Mouse (Mus musculus) left cerebral cortex, adult 11 months (tissue): ENCODE data around the gene Arl6ip1.
"Not testable (repeated sequence)": the region's sequence is repeated elsewhere in the genome, so short reads cannot be mapped to it uniquely, and the experiment has no call there.

Source experiments
- DNase-seq: peaks from one replicate; pipeline ENCODE4 v3.0.0; 2022; ENCODE audit warnings: low spot score

The Arl6ip1 gene

DNA sequence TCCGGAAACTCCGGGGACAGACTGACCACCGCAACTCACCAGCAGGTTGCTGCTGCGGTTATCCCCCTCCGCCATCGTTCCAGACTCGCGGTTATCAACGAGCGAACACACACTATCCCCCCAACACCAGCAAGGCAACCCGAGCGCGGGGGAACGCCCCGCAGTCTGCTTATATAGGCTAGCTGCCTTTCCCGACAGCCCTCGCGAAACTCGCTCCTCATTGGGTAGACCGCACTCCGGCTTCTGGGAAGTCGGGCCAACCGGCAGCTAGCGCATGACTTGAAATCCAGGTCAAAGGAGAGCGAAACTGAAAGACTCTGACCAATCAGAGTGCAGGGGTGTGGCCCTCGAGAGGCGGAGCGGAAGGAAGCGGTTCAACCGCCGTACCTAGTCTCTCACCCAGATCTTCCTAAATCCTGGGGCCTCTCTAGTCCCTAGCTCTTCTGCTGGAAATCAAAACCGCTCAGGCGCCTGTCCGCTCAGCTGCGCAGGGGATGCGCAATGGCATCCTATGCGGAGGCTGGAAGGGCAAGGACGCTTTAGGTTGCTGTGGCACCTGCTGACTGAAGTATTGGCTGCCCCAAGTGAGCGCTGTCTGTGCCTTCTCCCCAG lies at the start of gene Arl6ip1:
TSS of gene Arl6ip1 (minus strand) at position 233 of the 612 bp plus-strand sequence.
- peak; percentile 97 for DNase-seq

DNA sequence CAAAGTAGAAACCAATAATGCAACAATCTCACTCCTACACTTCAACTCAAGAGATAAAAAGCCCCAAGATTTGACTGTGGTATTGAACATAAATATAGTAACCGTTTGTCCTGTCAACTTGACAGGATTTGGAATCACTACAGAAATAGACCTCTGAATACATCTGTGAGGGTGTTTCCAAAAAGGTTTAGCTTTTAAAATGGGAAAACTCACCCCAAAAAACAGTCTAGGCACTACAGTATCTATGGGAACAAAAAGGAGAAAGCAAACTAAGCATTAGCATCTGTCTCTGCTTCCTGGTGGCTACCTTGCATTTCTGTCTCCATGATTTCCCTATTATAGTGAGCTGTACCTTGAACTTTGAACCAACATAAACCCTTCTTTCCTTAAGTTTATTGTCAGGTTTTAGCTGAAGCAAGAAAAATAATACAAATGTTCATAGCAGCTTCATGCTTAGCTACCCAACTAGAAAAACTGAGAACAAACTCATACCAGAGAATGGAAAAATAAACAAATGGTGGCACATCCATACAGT lies 46.4 kb upstream of the Arl6ip1 start:
- no peak for DNase-seq

DNA sequence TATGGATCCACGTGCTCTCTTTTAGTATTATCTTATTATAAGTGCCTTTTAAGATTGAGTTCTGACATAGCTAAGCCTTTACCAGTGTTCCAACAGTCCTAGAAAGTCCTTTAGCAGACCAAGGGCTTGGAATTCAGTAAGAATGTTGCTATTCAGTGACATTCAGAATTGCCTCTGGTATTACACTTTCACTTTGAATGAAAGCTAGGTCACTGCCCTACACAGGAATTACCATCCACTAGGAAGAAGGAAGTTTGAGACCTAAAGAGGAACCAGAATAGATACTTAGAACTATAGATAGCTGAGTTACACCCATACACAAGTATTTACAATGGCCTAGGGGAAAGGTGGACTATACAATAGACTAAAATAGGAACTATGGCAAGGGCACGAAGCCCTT lies 40.7 kb upstream of the Arl6ip1 start:
- DNase-seq = not testable (repeated sequence)

DNA sequence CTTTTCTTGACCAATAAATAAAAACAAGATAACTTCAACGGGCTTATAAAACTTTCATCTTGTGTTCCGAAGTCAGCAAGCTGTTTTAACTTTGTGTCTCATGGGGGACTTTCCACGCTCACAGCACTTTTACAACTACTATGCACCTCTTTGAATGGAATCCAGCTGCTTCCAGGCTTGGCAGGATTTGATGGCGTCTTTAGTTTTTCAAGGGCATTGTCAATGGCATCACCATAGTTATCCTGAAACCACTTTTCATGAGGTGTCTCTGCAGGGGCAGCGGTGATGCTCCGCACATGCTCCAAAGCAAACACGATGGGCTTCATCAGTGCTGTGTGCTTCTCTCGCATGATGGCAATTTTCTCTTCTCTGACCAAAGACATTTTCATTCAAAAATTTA lies 33.5 kb upstream of the Arl6ip1 start:
- no peak for DNase-seq

DNA sequence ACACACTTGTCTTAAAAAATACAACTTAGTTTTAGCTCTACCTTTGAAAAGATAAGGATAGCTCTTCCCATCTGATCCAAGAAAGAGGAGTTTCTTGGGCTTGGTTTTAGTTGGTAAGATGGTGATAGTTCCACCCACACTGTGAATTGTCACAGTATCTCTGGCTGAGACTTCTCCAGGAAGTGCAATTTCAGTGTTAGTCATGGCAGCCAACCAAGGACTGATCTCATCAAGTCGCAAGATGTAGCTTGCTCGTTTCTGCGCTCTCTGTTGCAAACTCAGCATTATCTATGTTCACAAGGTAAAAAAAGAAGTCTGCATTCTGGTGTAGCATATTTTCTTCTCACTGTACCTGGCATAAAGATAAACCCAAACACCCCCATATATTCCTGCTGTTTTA lies 30.7 kb upstream of the Arl6ip1 start:
- DNase-seq = peak; percentile 42

DNA sequence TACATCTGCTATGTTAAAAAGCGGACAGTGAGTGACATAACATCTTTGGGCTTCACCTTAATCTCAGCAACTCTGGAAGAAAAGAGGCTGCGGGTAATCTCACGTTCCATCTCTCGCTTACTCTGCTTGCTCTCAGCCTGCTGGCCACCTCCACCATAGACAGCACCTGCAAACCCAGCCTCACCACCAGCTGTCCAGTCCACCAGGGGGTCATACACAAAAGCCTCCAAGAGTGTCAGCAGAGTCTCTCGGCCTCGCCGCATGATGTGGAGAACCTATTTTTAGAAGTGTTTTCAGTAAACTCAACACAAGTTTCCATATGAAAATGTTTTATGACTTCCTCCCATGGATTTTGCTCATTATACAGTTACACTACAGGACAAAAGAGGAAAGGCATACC lies 27.0 kb upstream of the Arl6ip1 start:
- no peak for DNase-seq

DNA sequence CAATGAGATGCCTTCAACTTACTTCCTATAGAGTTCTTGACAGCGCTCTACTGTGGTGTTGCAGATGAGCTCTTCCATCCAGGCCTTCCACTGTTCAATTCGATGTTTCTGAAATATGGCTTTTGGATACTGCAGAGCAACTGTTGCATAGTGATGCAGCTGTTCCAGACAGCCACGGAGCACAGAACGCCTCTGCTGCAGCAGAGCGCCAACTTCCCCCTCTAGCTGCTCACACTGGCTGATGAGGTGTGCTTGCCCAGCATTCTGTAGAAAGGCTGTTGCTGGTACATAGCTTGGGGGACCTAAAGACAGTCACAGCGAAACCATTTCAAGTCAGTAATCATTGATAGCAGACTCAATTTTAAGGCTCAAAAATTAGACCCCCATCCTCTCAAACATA lies 24.7 kb upstream of the Arl6ip1 start:
- no peak for DNase-seq

DNA sequence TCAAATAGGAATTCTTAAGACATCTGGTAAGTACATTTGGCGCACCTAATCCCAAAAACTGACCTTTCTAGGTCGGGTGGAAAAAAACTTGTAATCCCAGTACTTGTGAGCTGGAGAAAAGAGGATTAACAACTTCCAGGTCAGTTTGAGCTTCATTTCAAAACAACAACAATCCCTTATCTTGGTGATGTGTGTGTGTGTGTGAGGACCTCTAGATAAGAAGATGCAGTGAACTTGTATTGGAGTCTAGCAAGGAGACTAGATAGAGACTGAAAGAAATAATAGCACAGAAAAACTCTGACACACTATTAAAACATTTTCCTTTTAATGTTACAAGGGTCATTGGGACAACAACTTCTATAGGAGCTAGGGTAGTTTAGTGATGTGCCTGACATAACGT lies 14.1 kb upstream of the Arl6ip1 start:
- no peak for DNase-seq

DNA sequence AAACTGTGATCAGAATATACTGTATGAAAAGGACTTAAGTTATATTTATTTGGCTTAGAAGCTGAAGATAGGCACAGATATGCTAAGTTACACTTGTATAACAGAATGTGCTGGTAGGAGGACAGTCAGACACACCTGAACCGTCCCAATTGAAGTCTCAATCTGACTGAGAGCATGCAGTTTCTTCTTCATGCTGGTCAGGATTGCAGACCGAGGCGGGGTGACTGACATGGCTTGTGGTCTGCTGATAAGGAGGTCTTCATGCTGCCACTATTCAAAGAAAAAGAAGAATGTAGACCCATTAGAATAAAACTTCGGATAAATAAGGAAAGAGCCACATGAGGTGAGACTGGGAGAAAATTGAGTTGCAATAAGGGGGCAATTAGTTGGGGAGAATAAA lies 13.7 kb upstream of the Arl6ip1 start:
- DNase-seq = no peak

DNA sequence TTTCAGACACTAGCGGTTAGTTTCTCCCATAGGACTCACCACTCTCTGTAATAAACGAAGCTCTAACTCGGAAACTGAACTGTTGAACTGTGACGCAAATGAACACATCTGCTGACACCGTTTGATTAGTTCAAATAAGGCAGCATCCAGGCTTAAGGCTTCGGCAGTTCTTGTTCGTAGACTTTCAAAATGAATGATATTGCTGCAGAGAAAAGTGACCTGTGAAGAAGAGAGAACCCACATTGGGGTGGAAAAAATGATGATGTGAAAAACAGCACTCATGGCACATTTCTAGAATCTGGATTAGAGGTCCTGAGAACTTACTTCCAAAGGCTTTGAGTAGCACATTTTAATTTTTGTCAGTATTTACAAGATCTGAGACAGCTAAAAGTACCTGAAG lies 11.8 kb upstream of the Arl6ip1 start:
- DNase-seq = no peak

DNA sequence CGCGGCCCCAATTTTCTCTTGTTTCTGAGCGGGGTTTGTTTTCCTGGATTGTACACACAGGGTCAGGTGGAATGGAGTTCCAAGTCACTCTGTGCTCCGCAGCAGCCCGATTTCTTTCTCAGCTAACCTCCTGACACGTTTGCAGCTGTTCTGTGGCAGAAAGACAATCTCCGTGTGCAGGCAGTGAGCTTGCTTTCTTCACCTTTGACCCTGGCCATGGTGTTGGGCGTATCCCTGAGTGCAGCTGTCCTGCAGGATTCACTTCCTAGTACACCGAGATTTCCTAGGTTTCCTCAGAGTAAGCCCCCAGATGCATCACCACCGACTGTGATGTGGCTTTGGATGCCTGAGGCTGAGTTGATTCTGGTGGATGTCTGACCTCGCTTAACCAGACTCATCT lies 5.7 kb upstream of the Arl6ip1 start:
- no peak for DNase-seq

DNA sequence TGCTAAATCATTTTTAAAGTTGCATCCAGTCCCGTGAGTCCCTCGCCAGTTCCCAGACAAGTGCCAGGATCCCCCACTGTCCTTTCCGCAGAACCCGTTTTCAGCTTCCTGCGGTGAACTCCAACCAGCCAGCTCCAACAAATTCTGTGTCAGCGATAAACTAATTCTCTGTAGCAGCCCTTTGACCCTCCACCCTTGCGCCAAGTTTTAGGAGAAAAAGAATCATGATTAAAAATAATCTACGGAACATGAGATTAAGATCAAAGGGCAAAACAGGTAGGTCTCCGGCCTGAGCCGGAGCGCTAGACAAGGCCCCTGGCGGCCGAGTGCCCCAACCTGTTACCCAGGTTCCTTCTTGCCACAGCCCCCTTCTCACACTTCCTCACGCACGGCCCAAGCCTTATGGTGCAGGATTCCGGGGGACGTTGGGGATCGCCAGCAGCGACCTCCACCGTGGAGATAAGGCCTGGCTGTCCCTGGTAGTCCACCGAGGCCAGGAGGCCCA lies 485 bp downstream of the Arl6ip1 start:
- DNase-seq = no peak

DNA sequence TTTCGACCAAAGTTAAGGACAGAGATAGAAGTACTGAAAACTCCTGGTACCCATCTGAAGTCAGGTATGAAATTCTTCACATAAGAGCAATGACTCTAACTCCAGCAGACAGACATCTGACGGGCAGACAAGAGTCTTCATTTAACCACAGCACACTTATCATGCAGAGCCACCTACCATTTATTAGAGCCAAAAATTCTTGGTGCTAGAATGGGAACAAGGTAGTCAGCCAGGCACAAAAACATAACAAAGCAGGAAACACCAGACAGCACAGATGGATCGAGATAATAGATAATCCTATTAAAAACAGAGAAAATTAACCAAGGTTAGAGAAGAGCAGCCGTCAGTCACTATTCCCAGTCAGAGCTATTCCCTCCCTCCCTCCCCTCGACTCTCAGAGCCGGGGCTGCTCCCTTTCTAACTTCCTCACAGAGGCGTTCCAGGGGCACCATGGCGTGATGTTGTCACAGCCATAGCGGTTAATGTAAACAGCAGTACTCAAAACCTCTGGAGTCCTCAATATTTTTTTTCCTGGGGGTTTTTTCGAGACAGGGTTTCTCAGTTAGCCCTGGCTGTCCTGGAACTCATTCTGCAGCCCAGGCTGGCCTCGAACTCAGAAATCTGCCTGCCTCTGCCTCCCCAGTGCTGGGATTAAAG lies 3.1 kb downstream of the Arl6ip1 start:
- DNase-seq = no peak

DNA sequence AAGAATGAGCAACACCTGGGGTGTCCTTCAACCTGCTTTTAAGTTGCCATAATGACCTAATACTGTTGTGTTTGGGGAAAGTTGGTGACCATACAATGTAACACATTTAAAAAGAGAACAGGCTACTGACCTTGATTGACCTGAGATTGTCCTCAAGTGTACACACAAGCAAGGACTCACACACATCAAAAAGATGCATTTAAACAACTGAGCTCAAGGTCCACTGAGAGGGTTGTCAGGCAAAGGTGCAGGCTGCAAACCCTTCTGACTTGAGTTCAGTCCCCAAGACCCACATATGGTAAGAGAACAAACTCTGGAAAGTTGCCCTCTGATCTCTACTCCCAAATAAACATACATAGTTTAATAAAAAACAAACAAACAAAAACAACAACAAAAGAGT lies 3.7 kb downstream of the Arl6ip1 start:
- DNase-seq = no peak

DNA sequence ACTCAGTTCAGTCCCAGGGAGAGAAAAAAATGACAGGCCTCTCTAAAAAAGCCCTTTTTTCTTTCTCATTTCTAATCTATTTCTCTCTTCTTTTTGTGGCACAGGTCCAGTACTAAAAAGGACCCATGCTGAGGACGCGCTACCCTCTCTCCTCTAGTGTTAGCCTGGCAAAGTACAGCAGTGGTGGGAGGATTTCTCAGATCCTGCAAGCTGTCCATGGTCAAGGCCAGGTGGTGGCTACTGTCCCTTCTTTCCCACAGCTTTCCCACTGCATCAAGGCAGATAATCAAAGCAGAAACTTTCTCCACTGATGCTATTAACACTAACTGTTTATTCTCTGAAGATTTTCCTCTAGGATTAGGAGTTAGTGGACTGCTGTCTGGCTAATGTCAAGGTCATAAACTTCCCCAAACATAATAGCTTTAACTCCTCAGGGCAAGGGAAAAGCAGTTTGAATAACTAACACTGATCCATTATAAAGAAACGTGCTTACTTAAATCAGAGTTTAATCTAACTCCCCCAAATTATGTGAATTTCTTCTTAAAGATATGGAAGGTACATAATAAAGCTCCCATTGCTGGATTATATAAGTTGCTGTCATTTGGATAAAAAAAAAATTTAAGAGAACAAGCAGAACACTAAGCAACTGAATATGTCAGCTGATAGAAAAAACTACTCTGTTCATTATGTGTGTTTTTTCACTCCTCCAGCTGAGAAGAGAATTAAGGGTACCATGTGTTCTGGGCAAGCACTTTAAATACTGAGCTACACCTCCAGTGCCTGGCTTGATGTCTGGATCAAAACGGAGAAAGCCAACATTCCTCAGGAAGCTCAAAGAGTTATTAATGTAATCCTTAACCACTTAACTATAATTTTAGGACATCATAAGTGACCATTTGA lies 5.7 kb downstream of the Arl6ip1 start:
- no peak for DNase-seq

DNA sequence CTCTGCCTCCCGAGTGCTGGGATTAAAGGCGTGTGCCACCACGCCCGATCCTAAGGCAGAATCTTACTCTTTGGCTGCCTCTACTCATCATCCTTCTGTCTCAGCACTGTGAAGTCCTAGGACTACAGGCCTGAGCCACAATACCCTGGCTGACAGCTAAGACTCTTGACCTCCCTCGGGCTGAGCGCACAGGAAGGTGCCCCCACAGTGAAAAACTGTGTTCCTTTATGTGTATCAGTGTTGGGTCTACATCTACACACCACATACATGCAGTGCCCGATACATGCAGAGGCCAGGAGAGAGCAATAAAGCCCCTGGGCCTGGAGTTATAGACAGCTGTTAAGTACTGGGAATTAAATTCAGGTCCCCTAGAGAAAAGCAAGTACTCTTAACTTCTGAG lies 7.2 kb downstream of the Arl6ip1 start:
- no peak for DNase-seq

DNA sequence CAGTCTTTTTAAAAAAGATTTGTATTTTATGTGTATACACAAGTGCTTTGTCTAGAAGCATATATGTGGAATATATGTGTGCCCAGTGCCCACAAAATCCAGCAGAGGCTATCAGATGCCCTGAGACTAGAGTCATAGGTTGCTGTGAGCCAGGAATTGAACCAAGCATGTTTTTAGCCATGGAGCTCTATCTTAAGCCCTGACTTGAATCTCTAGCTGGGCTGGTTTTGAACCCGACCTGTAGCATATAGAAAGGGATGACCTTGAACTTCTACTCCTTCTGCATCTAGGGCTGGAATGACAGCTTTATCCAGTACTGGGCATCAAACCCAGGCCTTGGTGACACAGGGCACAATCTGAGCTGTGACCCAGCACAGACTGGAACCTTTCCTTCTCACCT lies 8.8 kb downstream of the Arl6ip1 start:
- no peak for DNase-seq

DNA sequence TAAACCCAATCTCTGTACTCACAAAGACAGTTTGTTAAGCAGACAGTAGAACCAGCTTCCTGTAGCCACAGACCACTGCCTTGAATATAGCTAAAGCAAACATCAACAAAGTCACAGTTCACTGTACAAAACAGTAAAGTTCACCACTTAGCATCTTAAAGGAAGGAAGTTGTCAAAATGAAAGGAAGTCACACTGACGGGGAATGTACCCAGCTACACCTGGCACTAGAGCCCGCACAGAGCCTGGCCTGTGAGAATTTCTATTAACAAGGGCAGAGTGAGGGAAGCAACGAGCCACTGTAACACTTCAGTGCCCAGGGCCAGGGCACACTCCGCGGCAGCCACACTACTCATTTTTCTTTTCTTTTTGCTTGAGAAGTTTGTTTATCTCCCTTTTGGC lies 9.5 kb downstream of the Arl6ip1 start:
- DNase-seq = no peak

DNA sequence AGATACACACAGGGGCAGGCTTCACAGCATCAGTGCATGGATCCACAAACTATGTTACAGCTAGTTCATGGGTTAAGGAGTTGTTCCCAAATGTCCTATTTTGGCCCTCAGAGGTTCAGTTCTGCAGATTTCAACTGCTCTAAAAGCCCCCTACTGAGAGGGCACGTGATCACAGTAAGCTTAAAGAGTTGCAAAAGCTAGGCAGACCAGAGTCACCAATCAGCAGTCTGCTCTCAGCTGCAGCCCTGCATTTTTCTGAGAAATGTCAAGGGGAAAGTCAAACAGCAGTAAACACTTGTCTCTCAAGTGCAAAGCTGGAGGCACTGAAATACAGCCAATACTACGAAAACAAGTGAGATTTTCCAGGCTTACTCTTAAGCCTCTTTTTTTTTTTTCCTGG lies 10.3 kb downstream of the Arl6ip1 start:
- DNase-seq = no peak

DNA sequence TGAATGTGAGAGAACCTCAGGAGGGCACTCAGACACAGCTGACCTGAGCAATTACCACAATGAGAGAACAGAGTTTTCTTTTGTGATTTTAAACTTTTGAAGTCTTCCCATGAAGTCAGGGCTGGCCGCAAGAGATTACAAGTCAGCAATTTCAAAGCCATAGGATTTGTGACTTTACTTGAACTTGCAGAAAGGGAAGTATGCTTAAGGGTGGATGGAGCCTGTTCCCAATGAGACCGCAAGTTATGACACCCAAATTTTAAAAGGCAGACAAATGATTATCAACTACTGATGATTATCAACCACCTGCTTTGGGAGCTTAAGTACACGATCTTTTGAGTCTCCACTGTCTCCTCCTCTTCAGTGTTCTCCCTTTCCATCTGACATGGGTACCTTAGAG lies 11.0 kb downstream of the Arl6ip1 start:
- no peak for DNase-seq

DNA sequence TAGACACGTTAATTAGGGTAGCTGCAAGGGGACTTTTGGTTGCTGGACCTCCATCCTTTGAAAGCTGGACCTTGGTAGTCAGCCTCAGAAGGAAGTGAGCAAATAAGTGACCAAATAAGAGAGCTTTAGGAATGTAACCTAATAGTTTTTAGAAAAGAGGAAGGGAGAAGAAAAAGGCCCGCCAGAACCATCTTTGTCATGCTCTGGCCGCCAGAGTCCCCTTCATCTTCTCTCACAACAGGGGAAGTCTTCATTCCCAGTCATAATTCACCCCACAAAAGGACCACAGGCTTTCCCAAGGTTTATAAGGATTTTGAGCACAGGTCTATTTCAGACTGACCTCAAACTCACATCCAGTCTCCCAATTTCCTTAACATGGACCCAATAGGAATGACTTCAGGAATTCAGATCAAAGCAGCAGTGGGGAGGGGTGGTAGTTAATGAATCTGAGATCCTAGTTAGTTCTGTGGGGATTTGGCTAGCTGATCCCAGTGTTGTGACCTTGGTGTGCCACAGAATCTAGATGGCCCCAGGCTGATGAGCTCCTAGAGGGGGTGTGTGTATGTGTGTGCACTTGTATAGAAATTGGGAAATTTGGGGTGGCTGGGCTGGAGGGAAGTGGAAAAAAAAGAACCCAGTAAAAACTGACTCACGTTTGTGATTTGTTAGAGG lies 11.8 kb downstream of the Arl6ip1 start:
- DNase-seq = no peak
